1 mouse cellular context compared by ENCODE assay signal in the genomic region with DNA sequence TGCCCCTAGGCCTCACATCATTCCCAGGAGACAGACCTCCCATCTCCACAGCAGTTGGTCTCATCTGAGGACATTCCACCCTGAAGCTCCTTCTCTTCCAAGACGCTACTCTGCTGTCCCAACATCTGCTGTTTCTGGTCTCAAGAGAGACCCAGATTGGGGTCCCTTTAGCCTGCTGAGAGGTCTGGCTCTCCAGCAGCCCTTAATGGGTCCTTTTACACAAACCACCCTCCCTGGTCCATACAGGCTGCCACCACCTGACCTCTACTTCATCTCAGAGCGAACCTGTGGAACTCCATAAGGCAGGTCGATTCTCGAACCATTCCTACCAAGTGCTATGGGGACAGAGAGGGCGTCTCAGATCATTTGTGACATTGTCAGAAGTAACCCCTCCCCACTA.
TF ChIP-seq lines count a peak whose summit lies in the region.

No protein-coding gene starts in this region.

TF ChIP-seq in myocyte, 11 proteins besides CTCF, POLR2A, EP300 and RAD21 (continued from another document):
- no peak for TF ChIP-seq MYOD1 (IDR thresholded peaks at IDR 0.05; ENCODE audit: control insufficient read depth in 1 of 3, insufficient read length in 2 of 3, low read depth in 2 of 3)
